Mouse (Mus musculus) bone marrow, adult 2 months (tissue): ENCODE data around the gene Sox8. TPM values are rescaled to one million over a fixed set of nuclear protein-coding genes. Genes with fewer than 3 reads are reported as not detected.

Source experiments
- H3K27ac ChIP-seq: fragments of 200-500 bp; 2 replicates; pipeline ENCODE4 v1.5.1; 2012; ENCODE audit warnings: low read depth, mild to moderate bottlenecking, control low read depth, inconsistent platforms, low read length; ENCODE audit not compliant: control insufficient read depth, poor library complexity, insufficient read depth
- H3K4me1 ChIP-seq: fragments of 200-500 bp; 2 replicates; pipeline ENCODE4 v1.6.1; 2011; ENCODE audit warnings: low read length; ENCODE audit not compliant: control insufficient read depth, insufficient read depth
- H3K4me3 ChIP-seq: fragments of 200-500 bp; replicated peaks from 2 replicates; pipeline ENCODE3; 2011; ENCODE audit warnings: mild to moderate bottlenecking, low read depth, low read length, control low read depth; ENCODE audit not compliant: control insufficient read depth
- CTCF ChIP-seq: fragments of 200-500 bp; IDR thresholded peaks from 2 replicates; pipeline ENCODE4 v1.5.1; 2011; ENCODE audit warnings: low read length, control low read depth; ENCODE audit not compliant: control insufficient read depth, insufficient read depth
- POLR2A ChIP-seq: fragments of 200-500 bp; IDR thresholded peaks from 2 replicates; pipeline ENCODE4 v1.6.1; 2011; ENCODE audit warnings: low read depth, mild to moderate bottlenecking, control low read depth, low read length, borderline replicate concordance; ENCODE audit not compliant: control insufficient read depth
- WGBS: fragments of 180-500 bp; shearing (Covaris S2); methylation state at CpG from one replicate; pipeline ENCODE4 v1.1.7; 2018; 5-methylcytosine and 5-hydroxymethylcytosine counted together
- polyA plus RNA-seq: library from polyadenylated mRNA; stranded (reverse); fragments of >200 nt; gene quantifications from 2 replicates; pipeline ENCODE4 v1.2.4, GENCODE M21; 2011; ENCODE audit warnings: low replicate concordance; ENCODE audit not compliant: missing spikeins, insufficient read depth, insufficient read length

The Sox8 gene
- polyA plus RNA-seq, 1 experiment, result 1.2 TPM

- no peak for TF ChIP-seq CTCF
- TF ChIP-seq POLR2A, result no peak
- no peak overlapping the region for H3K4me3 ChIP-seq
- WGBS, result 16% methylated on average over 3 of the region's 3 CpGs
- H3K27ac ChIP-seq, result no peak overlapping the region
- H3K4me1 ChIP-seq, result no peaks in the 10 kb centered on the region; the same call in 1 of the 2 replicates
Measured at GRCm38 (mm10) chr17:25555159-25555558, 15.3 kb downstream of the Sox8 start.

- no peak overlapping the region for H3K27ac ChIP-seq
- H3K4me3 ChIP-seq, result no peak overlapping the region
- TF ChIP-seq POLR2A, result no peak
- no peak for TF ChIP-seq CTCF
- WGBS, result 78% methylated on average over 11 of the region's 11 CpGs
- no peaks in the 10 kb centered on the region for H3K4me1 ChIP-seq
Measured at GRCm38 (mm10) chr17:25551313-25551712, 19.2 kb downstream of the Sox8 start.

GRCm38 (mm10) chr17:25550020-25550419, 20.5 kb downstream of the Sox8 start:
- H3K4me1 ChIP-seq, result no peaks in the 10 kb centered on the region
- WGBS, result 81% methylated on average over 5 of the region's 5 CpGs
- H3K27ac ChIP-seq, result no peak overlapping the region
- no peak overlapping the region for H3K4me3 ChIP-seq
- TF ChIP-seq POLR2A, result no peak
- no peak for TF ChIP-seq CTCF

- no peak for TF ChIP-seq CTCF
- no peak for TF ChIP-seq POLR2A
- WGBS, result 39% methylated on average over 3 of the region's 3 CpGs
- H3K27ac ChIP-seq, result no peak overlapping the region
Measured at GRCm38 (mm10) chr17:25547026-25547425, 23.5 kb downstream of the Sox8 start.

GRCm38 (mm10) chr17:25541768-25542167, 28.7 kb downstream of the Sox8 start:
- Histone ChIP-seq H3K4me3 (no peak overlapping the region), H3K4me1 (no peaks in the 10 kb centered on the region), H3K27ac (no peak overlapping the region)
- WGBS, result 78% methylated on average over 4 of the region's 4 CpGs
- TF ChIP-seq CTCF, result no peak
- TF ChIP-seq POLR2A, result no peak

More at GRCm38 (mm10) chr17:25547026-25547425, 23.5 kb downstream of the Sox8 start:
- Histone ChIP-seq H3K4me3 (no peak overlapping the region), H3K4me1 (no peaks in the 10 kb centered on the region)

- Histone ChIP-seq H3K4me3 (no peak overlapping the region), H3K27ac (no peak overlapping the region), H3K4me1 (no peaks in the 10 kb centered on the region)
- no peak for TF ChIP-seq CTCF
- WGBS, result 70% methylated on average over 5 of the region's 5 CpGs
Measured at GRCm38 (mm10) chr17:25540731-25541130, 29.8 kb downstream of the Sox8 start.

GRCm38 (mm10) chr17:25538945-25539875, 31.3 kb downstream of the Sox8 start:
- no peak overlapping the region for H3K4me3 ChIP-seq
- no peaks in the 10 kb centered on the region for H3K4me1 ChIP-seq
- 60% methylated on average over 27 of the region's 27 CpGs for WGBS
- no peak overlapping the region for H3K27ac ChIP-seq
- TF ChIP-seq POLR2A, result no peak
- TF ChIP-seq CTCF, result no peak

- Histone ChIP-seq H3K4me1 (no peaks in the 10 kb centered on the region), H3K27ac (no peak overlapping the region; the same call in 1 of the 2 replicates), H3K4me3 (no peak overlapping the region)
- TF ChIP-seq CTCF, result no peak
- TF ChIP-seq POLR2A, result no peak
- 68% methylated on average over 8 of the region's 8 CpGs for WGBS
Measured at GRCm38 (mm10) chr17:25530357-25531022, 40.0 kb downstream of the Sox8 start.

GRCm38 (mm10) chr17:25522080-25522479, 48.4 kb downstream of the Sox8 start:
- H3K4me3 ChIP-seq, result no peak overlapping the region
- H3K27ac ChIP-seq, result no peak overlapping the region
- H3K4me1 ChIP-seq, result no peaks in the 10 kb centered on the region
- 77% methylated on average over 12 of the region's 12 CpGs for WGBS
- no peak for TF ChIP-seq CTCF
- TF ChIP-seq POLR2A, result no peak
